Mouse (Mus musculus) heart, embryonic 14.5 days (tissue): ENCODE data around the gene Rpap3. TPM values are rescaled to one million over a fixed set of nuclear protein-coding genes. Genes with fewer than 3 reads are reported as not detected.
A peak's percentile ranks its signal among the peaks of the same experiment; 100 is the strongest.

ENCODE experiments used
- ATAC-seq: fragments of 200-750 bp; cut with Nextera tagmentation; 2 replicates; pipeline ENCODE4 v1.8.0; 2017; ENCODE audit warnings: low read depth, moderate TSS enrichment; ENCODE audit not compliant: insufficient number of reproducible peaks, insufficient read depth, low FRiP score
- H3K27ac ChIP-seq, 2 experiments: fragments of 200-500 bp in 1 of 2; fragments of 300-500 bp in 1 of 2; sonication (generic) in 1 of 2; replicated peaks in 1 of 2; 2 replicates each; pipeline ENCODE4 v1.5.1; 2012 to 2014; ENCODE audit warnings: low read depth in 2 of 2, low read length in 2 of 2, control low read depth in 1 of 2, mild to moderate bottlenecking in 1 of 2, mixed read lengths in 1 of 2; ENCODE audit not compliant: control insufficient read depth in 1 of 2, insufficient read depth in 1 of 2
- H3K27me3 ChIP-seq: fragments of 300-500 bp; sonication (generic); 2 replicates; pipeline ENCODE4 v1.6.1; 2014; ENCODE audit warnings: mild to moderate bottlenecking, low read length, control low read depth; ENCODE audit not compliant: control insufficient read depth, insufficient read depth
- H3K36me3 ChIP-seq: fragments of 300-500 bp; sonication (generic); 2 replicates; pipeline ENCODE4 v1.6.1; 2014; ENCODE audit warnings: mild to moderate bottlenecking, control low read depth, low read length, mixed read lengths; ENCODE audit not compliant: control insufficient read depth, insufficient read depth
- H3K4me1 ChIP-seq, 2 experiments: fragments of 200-500 bp in 1 of 2; fragments of 300-500 bp in 1 of 2; sonication (generic) in 1 of 2; 2 replicates each; pipeline ENCODE4 v1.6.1; 2012 to 2014; ENCODE audit warnings: low read length in 2 of 2, control low read depth in 1 of 2, mixed read lengths in 1 of 2; ENCODE audit not compliant: control insufficient read depth in 2 of 2, insufficient read depth in 2 of 2
- H3K4me2 ChIP-seq: fragments of 300-500 bp; sonication (generic); 2 replicates; pipeline ENCODE4 v1.6.1; 2014; ENCODE audit warnings: mild to moderate bottlenecking, low read length
- H3K4me3 ChIP-seq, 2 experiments: fragments of 200-500 bp in 1 of 2; fragments of 300-500 bp in 1 of 2; sonication (generic) in 1 of 2; 2 replicates each; pipeline ENCODE4 v1.5.1; 2012 to 2014; ENCODE audit warnings: low read length in 2 of 2, mild to moderate bottlenecking in 2 of 2, control low read depth in 1 of 2, low read depth in 1 of 2, moderate library complexity in 1 of 2; ENCODE audit not compliant: control insufficient read depth in 1 of 2, insufficient read depth in 1 of 2
- H3K9ac ChIP-seq: fragments of 300-500 bp; sonication (generic); 2 replicates; pipeline ENCODE4 v1.6.1; 2014; ENCODE audit warnings: mild to moderate bottlenecking, low read length
- H3K9me3 ChIP-seq: fragments of 300-500 bp; sonication (generic); 2 replicates; pipeline ENCODE4 v1.6.1; 2016; ENCODE audit warnings: low read length, control low read depth; ENCODE audit not compliant: control insufficient read depth
- WGBS: fragments of 180-500 bp; shearing (Covaris S2); extraction: QIAGEN DNeasy Blood & Tissue Kit; methylation state at CpG from one replicate; pipeline ENCODE4 v1.1.7; 2014; 5-methylcytosine and 5-hydroxymethylcytosine counted together
- polyA plus RNA-seq: library from polyadenylated mRNA; unstranded; fragments of >200 nt; fragmentation: Nextera tagmentation; extraction: Ambion mirVana; gene quantifications from 2 replicates; pipeline ENCODE4 v1.2.1, GENCODE M21; 2014

Gene Rpap3
- polyA plus RNA-seq, 1 experiment from 2014 or later = 24.2 TPM

GRCm38 (mm10) chr15:97717861-97718534, 12.4 kb upstream of the Rpap3 start:
- H3K4me3 ChIP-seq = no peak overlapping the region
- no peak overlapping the region for H3K27ac ChIP-seq
- no peaks in the 10 kb centered on the region for H3K36me3 ChIP-seq
- peaks cover 14 to 26% of the 10 kb centered on the region in 2 experiments for H3K4me1 ChIP-seq
- H3K4me2 ChIP-seq = no peak overlapping the region
- H3K9ac ChIP-seq = peak overlapping the region; percentile 18; the same call in 1 of the 2 replicates
- no peaks in the 10 kb centered on the region for H3K27me3 ChIP-seq
- peak; percentile 41; the same call in 1 of the 2 replicates for ATAC-seq
- WGBS = 27% methylated on average over 12 of the region's 12 CpGs
- no peaks in the 10 kb centered on the region for H3K9me3 ChIP-seq

DNA sequence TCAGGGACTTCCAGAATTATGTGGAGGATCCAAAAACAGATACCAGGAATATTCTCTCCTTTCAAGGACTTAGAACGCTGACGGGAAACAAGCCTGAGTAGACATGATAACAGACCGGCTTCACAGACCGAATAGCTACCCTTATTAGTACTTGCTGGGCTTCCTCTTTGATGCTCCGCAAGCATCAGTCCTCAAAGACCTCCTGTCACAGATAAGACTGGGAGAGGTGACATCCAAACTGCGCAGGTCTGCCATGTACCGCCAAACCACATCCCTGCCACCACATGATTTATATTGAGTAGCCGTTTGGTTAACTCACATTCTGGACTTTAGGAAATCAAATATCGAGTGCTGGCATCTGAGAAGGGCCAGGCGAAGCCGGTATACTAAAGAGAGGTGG, 11.2 kb upstream of the Rpap3 start:
- WGBS = 46% methylated on average over 11 of the region's 11 CpGs
- Histone ChIP-seq H3K4me1 (peaks cover 17 to 26% of the 10 kb centered on the region in 2 experiments), H3K4me2 (no peak overlapping the region), H3K4me3 (no peak overlapping the region), H3K9me3 (no peaks in the 10 kb centered on the region), H3K27ac (no peak overlapping the region), H3K36me3 (no peaks in the 10 kb centered on the region), H3K9ac (no peak overlapping the region), H3K27me3 (no peaks in the 10 kb centered on the region)
- no peak for ATAC-seq

GRCm38 (mm10) chr15:97715734-97716133, 10.1 kb upstream of the Rpap3 start:
- 90% methylated on average over 1 of the region's 1 CpGs for WGBS
- Histone ChIP-seq H3K9me3 (no peaks in the 10 kb centered on the region), H3K36me3 (no peaks in the 10 kb centered on the region), H3K9ac (no peak overlapping the region), H3K27ac (no peak overlapping the region), H3K4me1 (peaks cover 17 to 23% of the 10 kb centered on the region in 2 experiments), H3K4me2 (no peak overlapping the region), H3K27me3 (no peaks in the 10 kb centered on the region), H3K4me3 (no peak overlapping the region)
- no peak for ATAC-seq

- peaks cover 12 to 17% of the 10 kb centered on the region in 2 experiments for H3K4me1 ChIP-seq
- H3K4me3 ChIP-seq = no peak overlapping the region
- H3K27ac ChIP-seq = no peak overlapping the region
- no peak for ATAC-seq
- H3K4me2 ChIP-seq = no peak overlapping the region
- H3K27me3 ChIP-seq = no peaks in the 10 kb centered on the region
- H3K36me3 ChIP-seq = no peaks in the 10 kb centered on the region
- no peaks in the 10 kb centered on the region for H3K9me3 ChIP-seq
- H3K9ac ChIP-seq = no peak overlapping the region
- 85% methylated on average over 8 of the region's 8 CpGs for WGBS
Observed at GRCm38 (mm10) chr15:97715083-97715482, 9.5 kb upstream of the Rpap3 start.

DNA sequence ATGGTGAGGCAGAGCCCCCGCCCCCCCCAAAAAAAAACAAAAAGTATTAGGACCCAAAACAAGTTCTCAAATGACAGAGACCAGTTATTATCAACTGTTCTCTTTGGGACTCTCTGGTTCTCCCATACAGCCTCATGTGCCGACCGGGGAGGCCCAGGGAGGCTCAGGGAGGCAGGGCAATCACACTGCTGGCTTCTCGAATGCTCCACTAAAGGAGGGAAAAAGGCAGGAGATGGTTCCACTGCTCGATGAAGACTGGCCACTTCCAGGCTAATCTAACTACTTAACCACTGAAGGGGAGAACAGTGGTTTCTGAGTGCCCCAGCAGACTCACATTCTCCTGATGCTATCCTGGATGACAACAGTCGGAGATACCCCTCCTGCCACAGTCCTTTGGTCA, 6.9 kb upstream of the Rpap3 start:
- peaks cover 4 to 10% of the 10 kb centered on the region in 2 experiments; a peak in 3 of 4 replicates for H3K4me1 ChIP-seq
- 60% methylated on average over 6 of the region's 6 CpGs for WGBS

DNA sequence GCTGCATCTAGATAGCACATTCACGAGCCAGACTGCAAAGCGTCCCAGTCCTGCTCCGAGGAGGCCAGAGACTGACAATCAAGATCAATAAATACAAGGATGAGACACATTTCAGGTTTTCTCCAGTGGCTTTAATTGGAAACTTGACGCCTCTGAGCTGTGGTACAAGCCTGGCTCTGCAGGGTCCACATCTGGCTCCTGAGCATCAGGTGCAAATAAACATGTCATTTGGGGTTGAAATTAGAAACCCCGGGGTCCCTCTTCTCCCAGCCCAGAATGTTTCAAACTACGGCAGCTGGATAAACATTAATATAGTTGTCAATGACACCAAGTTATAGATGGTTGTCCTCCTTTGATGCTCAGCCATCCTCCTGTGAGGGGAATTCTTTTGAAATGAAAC, 5.3 kb upstream of the Rpap3 start:
- Histone ChIP-seq H3K9me3 (no peaks in the 10 kb centered on the region), H3K36me3 (no peaks in the 10 kb centered on the region), H3K4me1 (peaks cover 2 to 9% of the 10 kb centered on the region in 2 experiments; a peak in 3 of 4 replicates), H3K4me2 (no peak overlapping the region), H3K27me3 (no peaks in the 10 kb centered on the region), H3K27ac (no peak overlapping the region), H3K4me3 (no peak overlapping the region), H3K9ac (no peak overlapping the region)
- 79% methylated on average over 6 of the region's 6 CpGs for WGBS
- ATAC-seq = no peak

More for the DNA sequence above, 6.9 kb upstream of the Rpap3 start:
- Histone ChIP-seq H3K4me2 (no peak overlapping the region), H3K9me3 (no peaks in the 10 kb centered on the region), H3K27ac (no peak overlapping the region), H3K9ac (no peak overlapping the region), H3K36me3 (no peaks in the 10 kb centered on the region), H3K27me3 (no peaks in the 10 kb centered on the region), H3K4me3 (no peak overlapping the region)
- no peak for ATAC-seq

DNA sequence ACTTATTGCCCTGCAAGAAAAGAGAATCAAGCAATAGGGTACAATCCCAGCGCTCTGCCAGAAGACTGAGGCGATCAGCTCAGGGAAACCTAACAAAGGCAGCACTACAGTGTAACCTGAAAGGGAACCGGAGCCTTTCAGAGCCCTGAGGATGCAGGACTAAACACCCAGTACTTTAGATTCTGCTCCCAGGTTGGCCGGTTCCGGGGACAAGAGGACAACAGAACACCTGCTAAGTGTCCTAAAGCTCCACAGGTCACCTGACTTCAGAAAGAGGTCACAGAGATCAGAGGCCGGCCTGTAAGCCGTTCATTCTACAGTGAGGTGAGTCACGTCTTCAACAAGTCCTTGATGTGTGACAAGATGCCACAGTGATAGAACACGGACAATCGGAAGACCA, 9.0 kb downstream of the Rpap3 start:
- Histone ChIP-seq H3K9me3 (no peaks in the 10 kb centered on the region), H3K9ac (no peak overlapping the region), H3K27me3 (no peaks in the 10 kb centered on the region), H3K4me2 (no peak overlapping the region), H3K4me3 (no peak overlapping the region), H3K4me1 (no peaks in the 10 kb centered on the region), H3K27ac (no peak overlapping the region), H3K36me3 (peaks cover 94% of the 10 kb centered on the region)
- WGBS = 89% methylated on average over 10 of the region's 10 CpGs
- ATAC-seq = no peak

DNA sequence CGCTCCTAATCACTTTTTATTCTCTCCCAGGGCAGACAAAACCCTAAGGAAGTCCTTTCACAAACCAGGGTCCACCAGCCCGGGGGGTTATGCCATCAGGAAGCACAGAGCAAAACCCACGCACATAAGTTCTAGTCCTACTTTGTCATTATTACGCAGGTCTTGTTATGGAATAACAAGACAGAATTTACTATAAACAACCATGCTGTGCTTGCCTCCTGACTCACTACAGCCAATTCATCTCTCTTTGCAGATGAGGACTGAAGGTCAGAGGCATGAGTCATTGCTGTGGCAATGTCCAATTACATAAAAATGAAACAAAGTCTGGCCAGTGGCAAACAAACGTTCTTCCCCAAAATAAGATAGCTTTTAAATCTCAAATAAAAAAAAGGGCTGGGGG, 12.2 kb downstream of the Rpap3 start:
- Histone ChIP-seq H3K4me3 (no peak overlapping the region), H3K27me3 (no peaks in the 10 kb centered on the region), H3K36me3 (peaks cover 87% of the 10 kb centered on the region), H3K4me1 (no peaks in the 10 kb centered on the region), H3K27ac (no peak overlapping the region), H3K9ac (no peak overlapping the region), H3K9me3 (no peaks in the 10 kb centered on the region), H3K4me2 (no peak overlapping the region)
- ATAC-seq = no peak
- WGBS = 91% methylated on average over 5 of the region's 5 CpGs
